Mouse (Mus musculus): ENCODE measurements around the gene Fstl3.

DNA sequence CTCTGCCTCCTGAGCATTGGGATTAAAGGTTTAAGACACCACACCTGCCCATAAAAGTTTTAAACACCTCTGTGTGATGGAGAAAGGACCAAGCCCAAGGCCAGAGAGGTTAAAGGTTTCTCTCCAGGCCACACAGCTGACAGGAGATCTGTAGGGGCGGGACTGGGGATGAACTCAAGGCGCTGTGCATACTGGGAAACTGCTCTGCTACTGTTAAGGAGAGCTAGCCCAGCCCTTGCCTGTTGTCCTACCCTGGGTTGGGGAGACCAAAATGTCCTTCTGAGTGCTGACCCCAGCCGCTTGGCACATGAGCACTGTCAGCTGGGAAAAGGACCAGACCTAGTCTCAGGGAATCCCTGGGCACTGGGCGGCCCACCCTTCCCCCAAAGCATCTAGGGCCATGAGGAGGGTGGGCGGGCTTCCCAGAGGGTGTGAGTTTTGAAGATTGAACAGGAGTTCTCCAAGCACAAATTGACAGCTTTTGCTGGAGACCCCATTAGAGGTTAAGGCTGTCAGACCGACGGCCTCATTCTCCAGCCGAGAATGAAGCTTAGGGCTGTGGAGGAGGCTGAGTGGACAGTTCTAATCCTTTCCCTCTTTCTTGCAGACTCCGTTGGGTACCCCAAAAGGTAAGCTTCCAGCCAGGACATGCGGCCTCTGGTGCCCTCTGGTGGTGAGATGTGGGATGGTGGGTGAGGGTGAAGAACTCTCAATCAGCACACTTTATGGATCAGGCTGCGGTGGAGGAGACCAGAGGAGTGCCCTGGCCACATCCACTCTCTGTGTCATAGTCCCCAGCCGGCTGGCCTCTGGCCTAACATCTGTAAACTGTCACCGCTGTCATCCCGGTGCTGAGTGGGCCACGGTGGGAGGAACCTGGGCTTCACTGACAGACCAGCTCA is 34.9 kb downstream of the Fstl3 start:
- TF ChIP-seq CTCF (IDR thresholded peaks at IDR 0.05; ENCODE audit: low read depth) (peak; percentile 98), EP300 (IDR thresholded peaks at IDR 0.05; ENCODE audit: low read depth) (no peak)

Data from liver, postnatal 0 days (tissue).